Mouse (Mus musculus): ENCODE measurements at regions not wholly inside any gene's neighbourhood (a gene's known extent, or its start where the extent isn't known, plus 50 kb on each side); places are given as distances from the start of the nearest gene placed in this dataset.

DNA sequence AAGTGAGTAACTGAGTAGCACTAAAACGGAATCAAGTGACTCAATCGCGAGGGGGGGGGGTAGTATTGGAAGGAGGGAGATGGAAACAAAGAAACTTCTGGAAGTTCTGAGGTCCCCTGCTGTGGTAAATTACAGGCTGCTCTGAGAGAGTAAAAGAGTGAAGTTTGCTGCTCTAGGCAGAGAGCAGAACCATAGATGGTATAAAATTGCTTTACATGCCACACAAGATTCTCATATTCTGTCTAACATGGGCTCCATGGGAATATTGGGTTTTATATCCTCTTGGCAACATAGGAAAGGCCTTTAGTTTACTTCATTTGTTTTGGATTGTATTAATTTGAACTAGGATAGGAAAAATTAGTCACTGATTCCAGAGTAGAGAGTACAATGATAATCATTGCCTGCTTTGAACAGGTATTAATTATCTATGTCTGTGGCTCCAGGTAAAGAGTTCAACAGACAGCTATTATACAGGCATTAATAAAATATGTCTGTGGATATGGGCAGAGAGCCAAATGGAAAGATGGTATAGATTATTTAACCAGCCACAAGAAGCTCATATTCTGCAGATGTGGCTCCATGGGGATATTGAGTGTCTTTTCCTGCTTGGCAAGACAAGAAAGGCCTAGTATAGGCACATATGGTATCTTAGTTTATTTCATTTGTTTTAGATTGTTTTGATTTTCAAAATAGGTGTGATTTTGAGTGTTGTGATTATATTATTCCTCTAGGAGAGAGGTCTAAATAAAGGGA lies 729.7 kb upstream of the Large1 start:
- Histone ChIP-seq H3K9ac (no peak overlapping the region), H3K36me3 (ENCODE audit: insufficient read depth) (no peaks in the 10 kb centered on the region), H3K9me3 (ENCODE audit: low read length) (no peaks in the 10 kb centered on the region), H3K4me3 (ENCODE audit: low read depth, low read length) (no peak overlapping the region), H3K27ac (ENCODE audit: low read depth, low read length) (no peak overlapping the region), H3K4me1 (ENCODE audit: insufficient read depth) (no peaks in the 10 kb centered on the region), H3K27me3 (ENCODE audit: insufficient read depth, low read length) (no peaks in the 10 kb centered on the region), H3K4me2 (ENCODE audit: low read depth) (no peak overlapping the region)
- DNase-seq: no peak
- ATAC-seq: no peak
- no peak for TF ChIP-seq CTCF (IDR thresholded peaks at IDR 0.05; ENCODE audit: low read depth)
- WGBS: 82% methylated on average over 3 of the region's 3 CpGs

- DNase-seq (peak; percentile 1), ATAC-seq (no peak)
- no peaks in the 10 kb centered on the region for H3K4me1 ChIP-seq (ENCODE audit: insufficient read depth)
- no peak overlapping the region for H3K4me2 ChIP-seq (ENCODE audit: low read depth)
- H3K9me3 ChIP-seq (ENCODE audit: low read length): no peaks in the 10 kb centered on the region
- H3K27ac ChIP-seq (ENCODE audit: low read depth, low read length): no peak overlapping the region
- H3K36me3 ChIP-seq (ENCODE audit: insufficient read depth): no peaks in the 10 kb centered on the region
- whole genome bisulfite sequencing: 26% methylated on average over 3 of the region's 3 CpGs
- H3K27me3 ChIP-seq (ENCODE audit: insufficient read depth, low read length): no peaks in the 10 kb centered on the region
- no peak for TF ChIP-seq CTCF (IDR thresholded peaks at IDR 0.05; ENCODE audit: low read depth)
- H3K9ac ChIP-seq: no peak overlapping the region
- no peak overlapping the region for H3K4me3 ChIP-seq (ENCODE audit: low read depth, low read length)
These were observed 720.5 kb upstream of the Large1 start for GRCm38 (mm10) chr8:74073865-74074264.

DNA sequence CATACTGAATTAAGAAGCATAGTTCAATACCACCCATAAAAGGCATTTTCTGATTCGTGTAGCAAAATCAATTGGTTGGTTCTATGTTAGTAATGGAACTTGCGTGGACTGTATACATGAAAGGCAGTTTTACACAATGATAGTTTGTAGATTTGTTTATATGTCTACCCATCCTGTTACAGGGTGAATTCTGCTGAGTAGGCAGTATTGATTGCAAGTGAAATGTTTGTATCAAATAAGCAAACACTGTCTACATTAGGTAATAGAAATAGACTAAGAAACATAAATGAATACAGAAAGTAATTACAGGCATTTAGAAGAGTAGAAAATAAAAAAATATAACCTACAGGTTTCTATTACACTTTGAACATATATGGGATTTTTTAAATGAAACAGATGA lies 718.1 kb upstream of the Large1 start:
- no peak overlapping the region for H3K9ac ChIP-seq
- ATAC-seq (no peak), DNase-seq (no peak)
- H3K36me3 ChIP-seq (ENCODE audit: insufficient read depth): no peaks in the 10 kb centered on the region
- H3K4me2 ChIP-seq (ENCODE audit: low read depth): no peak overlapping the region
- WGBS: 87% methylated on average over 2 of the region's 2 CpGs
- H3K27ac ChIP-seq (ENCODE audit: low read depth, low read length): no peak overlapping the region
- no peaks in the 10 kb centered on the region for H3K9me3 ChIP-seq (ENCODE audit: low read length)
- no peak overlapping the region for H3K4me3 ChIP-seq (ENCODE audit: low read depth, low read length)
- H3K27me3 ChIP-seq (ENCODE audit: insufficient read depth, low read length): no peaks in the 10 kb centered on the region
- no peaks in the 10 kb centered on the region for H3K4me1 ChIP-seq (ENCODE audit: insufficient read depth)
- no peak for TF ChIP-seq CTCF (IDR thresholded peaks at IDR 0.05; ENCODE audit: low read depth)
